Mouse (Mus musculus): ENCODE measurements at regions not wholly inside any gene's neighbourhood (a gene's known extent, or its start where the extent isn't known, plus 50 kb on each side); places are given as distances from the start of the nearest gene placed in this dataset.

DNA sequence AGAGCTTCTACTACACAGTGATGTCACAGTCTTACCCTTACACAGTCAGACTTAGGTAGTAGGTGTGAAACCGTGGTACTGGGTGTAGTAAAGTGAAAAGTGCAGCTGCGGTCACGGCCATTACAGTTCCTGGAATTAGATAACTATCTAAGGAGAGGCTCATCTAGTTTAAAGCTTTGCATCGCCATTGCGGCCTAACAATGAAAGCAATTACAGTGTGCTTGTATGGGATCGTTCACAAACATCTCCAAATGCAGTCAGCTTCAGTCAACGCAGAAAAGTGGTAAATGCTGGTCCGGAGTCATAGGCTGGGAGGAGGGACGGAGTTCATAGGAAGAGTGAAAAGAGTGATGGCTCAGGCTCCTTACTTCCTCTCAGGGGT is 106.0 kb upstream of the Col1a2 start:
- DNase-seq (ENCODE audit: low spot score): no peak

DNA sequence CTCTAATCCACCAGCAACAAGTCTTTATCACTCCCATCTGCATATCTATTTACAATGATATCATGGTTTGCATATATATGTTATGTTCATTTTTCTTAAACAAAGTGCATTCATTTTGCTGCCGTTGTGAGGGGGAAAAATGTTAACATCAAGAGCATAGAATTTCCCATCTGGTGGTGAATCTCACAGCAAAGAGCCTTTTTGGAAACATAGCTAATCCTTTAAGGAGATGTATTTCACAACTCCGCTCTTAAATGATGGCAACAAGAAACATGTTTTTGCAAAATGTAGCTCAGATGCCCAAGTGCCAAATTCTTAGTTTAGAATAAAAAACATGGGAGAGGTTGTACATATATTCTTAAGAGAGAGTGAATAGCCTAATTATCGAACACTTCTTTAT is 99.3 kb upstream of the Col1a2 start:
- no peak for DNase-seq (ENCODE audit: low spot score)

DNA sequence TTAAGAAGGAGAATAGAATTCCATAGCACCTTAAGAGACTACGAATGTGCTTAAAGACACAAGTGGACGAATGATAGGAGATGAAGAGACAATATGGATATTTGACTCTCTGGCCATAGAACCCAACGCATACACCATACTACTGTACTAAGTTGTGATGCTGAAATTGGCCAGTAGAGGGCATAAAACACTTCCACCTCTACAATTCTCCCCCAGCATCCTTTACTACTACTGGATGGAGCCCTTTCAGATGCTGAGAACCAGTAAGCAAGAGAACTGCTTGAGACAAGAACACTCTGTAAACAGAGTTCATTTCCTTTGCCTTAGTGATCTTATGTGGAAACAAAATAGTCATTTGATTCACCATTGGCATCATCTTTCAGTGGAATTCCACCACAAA is 96.9 kb upstream of the Col1a2 start:
- DNase-seq (ENCODE audit: low spot score): no peak

DNA sequence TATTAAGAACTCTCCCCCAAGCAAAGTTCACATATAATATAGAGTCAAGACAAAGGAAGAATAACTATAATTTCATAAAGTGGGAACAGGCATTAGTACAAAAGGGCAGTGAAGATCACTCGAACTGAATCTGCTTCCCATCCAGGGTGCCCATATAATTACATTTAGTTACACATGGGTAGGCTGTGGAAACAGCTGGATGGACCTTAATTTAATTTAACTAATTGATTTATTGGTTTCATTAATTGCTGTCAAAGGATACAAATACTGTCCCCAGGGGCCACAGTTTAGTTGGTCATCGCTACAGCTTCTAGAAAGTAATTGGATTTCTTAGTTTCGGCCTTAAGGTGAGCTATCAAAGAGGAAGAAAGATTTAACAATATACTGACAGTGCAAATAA is 91.4 kb upstream of the Col1a2 start:
- DNase-seq (ENCODE audit: low spot score): no peak

DNA sequence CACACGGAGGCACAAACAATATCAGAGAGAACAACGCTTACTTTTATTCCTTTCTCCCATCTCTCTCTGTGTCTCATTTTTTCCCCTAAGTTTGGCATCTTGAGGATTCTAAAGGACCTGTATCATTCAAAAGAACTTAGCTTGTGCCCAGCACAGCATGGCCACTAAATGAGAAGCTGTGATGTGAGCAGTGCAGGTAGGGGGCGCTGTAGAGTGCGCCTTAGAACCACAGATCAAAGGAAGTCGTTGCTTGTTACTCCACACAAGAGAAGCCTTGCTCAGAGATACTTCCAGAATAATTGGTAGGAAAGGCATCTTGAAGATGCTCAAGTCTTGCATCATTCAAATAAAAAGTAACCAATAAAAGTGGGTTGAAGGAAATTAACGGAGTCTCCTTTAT is 90.4 kb upstream of the Col1a2 start:
- DNase-seq (ENCODE audit: low spot score): peak; percentile 29

DNA sequence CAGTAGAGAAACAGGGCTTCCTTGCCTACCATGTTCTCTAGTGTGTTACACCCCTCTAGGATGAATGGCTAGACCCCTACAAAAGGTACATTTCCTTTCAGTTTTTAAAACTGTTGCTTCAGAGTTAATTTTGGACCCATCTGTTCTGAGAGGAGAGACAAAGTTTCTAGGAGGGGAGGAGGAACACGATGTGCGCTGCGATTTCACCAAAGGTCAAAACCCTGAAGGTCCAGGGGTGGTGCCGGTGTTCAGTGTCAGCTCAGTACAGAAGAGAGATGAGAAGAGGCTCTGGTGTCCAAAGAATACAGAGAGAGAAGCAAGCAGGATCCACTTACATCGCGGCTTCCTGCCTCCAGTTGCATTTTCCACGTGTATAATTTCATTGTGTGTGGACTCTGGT is 89.4 kb upstream of the Col1a2 start:
- DNase-seq (ENCODE audit: low spot score): no peak

DNA sequence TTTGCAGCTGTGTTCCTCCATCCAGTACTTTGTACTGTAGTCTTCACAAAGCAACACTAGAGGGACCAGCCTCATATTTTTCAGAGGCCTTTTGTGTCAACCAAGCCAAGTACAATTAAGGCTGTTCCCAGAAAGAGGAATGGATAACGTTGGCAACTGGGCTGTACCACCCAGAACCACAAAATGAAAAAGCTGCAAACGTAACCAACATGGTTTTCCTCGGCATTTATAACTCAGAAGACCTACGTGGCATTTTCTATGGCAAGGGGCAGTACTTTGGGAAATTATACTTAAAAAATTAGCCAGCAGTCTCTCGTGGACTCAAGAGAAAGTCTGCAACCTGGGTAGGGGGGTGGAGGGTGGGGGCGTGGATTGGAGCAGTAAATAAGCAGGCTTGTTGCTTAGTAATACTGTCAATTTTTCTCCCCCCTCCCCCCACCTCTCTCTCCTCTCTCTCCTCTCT is 87.3 kb upstream of the Col1a2 start:
- no peak for DNase-seq (ENCODE audit: low spot score)

DNA sequence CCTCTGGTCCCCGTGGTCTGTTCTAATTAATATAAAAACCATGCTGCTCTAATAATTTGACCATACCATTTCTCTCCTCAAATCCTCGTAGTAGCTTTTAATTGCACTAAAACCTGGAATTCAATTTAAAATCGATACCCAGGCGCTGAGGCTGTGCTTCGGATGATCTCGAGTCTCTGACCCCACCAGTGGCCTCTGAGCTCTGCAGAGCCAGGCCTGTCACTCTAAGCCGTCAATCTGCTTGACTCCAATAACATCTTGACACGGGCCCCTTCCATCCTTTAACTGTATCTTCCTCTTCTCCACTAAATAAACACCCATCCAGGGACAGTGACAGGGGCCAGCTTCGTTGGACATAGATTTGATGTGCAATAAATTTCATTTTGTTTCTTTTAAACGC is 86.2 kb upstream of the Col1a2 start:
- no peak for DNase-seq (ENCODE audit: low spot score)

DNA sequence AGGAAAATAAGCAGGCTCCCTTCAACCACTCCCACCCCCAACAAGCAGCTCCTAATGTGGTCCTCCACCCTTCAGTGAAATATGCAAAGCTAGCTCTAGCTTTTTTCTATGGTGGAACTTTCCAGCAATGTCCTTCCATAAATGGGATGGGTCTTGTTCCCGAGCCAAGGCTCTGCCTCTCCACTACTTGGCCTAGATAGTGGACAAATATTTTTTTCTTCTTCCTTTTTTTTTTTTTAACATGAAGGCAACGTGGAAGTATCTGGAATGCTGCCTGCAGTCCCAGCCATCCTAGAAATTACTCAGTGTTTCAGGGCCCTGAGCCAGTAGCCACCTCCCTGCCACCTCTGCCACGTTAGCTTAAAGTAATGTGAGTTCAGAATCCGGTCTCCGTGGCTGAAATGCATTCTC is 85.7 kb upstream of the Col1a2 start:
- peak; percentile 50 for DNase-seq (ENCODE audit: low spot score)

DNA sequence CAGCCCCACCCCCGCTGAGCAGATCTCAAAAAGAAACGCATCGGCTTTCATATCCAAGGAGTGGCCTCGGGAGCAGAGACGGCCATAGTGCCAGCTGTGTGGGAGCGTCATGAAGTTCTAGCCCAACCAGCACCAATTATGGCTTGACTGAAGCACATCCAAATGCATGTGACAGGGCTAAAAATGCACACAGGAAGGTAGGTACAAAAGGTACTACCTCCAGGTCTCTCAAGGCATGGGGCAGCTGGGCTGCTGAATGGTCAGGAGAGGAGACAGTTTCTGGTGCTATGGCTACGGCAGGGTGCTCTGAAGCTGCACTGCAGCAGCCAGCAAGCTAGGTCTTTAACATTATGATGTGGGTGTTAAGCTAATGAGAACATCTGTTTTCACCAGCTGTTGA is 83.1 kb upstream of the Col1a2 start:
- DNase-seq (ENCODE audit: low spot score): no peak

DNA sequence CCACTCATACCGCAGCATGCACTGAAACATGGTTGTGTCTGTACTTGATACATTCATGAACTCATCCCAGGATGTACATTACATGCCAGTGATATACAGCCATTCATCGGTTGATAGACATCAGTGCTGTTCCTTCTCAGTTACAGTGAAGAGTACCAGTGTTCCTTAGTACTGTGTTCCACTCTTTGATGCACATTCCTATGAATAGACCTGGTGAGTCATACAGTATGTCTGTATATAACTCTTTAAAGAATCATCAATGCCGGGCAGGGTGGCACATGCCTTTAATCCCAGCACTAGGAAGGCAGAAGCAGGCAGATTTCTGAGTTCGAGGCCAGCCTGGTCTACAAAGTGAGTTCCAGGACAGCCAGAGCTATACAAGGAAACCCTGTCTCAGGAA is 77.5 kb upstream of the Col1a2 start:
- no peak for DNase-seq (ENCODE audit: low spot score)

DNA sequence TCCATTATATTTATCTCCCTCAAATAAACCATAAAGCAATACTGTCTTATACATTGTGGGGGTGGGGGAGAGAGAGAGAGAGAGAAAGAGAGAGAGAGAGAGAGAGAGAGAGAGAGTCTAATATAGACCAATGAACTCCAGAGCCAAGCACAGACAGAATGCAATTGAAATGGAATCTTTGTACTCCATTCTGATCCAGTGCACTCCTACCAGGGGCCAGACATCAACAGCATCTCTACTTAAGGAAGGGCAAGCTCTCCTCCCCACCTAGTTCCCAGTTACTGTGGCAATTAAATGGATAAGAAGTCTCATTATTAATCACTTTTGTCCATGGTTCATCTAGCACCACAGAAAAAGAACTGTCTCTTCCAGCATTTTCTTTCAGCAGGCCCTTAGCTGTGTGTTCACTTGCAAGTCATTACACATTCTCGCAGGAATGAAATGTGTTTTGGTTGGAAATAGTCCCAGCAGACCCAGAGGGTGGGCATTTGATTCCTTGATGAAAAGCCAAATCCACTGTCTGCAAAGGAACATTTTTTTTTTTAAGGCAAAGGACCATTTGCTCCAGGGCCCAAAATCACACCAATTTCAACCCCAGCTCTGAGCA is 73.8 kb upstream of the Col1a2 start:
- DNase-seq (ENCODE audit: low spot score): no peak

DNA sequence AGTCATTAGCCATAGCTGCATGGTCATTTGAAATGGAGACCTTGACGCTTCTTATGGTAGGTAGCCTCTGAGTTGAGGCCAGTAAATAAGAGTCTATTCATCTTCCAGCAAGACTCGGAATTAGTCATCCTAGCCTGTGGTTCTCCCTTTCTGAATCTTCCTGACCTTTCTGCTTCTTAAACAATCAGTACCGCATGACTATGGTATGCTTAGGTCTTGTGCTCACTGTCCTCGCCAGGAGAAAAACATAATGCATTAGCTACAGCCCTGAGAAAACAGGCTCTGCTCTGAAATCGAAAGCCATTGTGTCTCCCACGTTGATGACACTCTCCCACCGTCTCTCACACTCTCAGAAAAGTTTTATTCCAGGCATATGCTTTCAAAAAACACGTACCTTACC is 72.4 kb upstream of the Col1a2 start:
- no peak for DNase-seq (ENCODE audit: low spot score)

DNA sequence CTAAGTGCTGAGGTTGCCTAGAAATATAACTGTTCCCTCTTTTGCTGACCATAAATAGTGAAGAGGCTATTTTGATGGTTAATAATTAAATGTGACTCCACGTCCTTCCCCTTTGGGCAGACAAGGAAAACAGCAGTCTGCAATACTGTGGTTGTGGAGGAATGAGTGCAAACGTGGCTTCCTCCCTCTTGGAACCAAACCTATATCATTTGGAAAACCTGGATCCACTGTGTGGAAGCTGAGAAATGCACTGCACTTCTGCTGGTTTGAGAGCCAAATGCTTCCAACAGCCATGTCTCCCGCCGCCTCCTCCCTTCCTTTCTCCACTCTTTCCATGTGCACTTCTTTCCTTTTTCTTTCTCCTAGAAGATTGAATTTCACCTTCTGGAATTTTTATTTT is 68.2 kb upstream of the Col1a2 start:
- no peak for DNase-seq (ENCODE audit: low spot score)

DNA sequence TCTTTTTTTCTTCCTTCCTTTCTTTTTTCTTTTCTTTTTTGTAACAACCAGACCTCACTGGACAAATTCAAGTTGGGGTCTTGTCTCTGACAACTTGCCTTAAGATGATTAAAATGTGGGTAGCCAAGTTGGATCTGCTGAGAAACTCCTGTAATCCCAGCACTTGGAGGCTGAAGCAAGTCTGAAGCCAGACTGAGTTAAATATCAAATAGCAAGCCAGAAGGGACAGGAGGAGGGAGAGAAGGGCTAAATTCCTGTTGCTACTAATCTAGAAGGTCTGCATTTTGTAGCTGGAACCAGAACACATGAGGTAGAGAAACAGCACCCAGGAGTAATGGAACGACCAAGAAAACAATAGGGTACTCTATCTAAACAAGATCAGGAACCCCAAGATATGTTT is 67.7 kb upstream of the Col1a2 start:
- DNase-seq (ENCODE audit: low spot score): no peak

DNA sequence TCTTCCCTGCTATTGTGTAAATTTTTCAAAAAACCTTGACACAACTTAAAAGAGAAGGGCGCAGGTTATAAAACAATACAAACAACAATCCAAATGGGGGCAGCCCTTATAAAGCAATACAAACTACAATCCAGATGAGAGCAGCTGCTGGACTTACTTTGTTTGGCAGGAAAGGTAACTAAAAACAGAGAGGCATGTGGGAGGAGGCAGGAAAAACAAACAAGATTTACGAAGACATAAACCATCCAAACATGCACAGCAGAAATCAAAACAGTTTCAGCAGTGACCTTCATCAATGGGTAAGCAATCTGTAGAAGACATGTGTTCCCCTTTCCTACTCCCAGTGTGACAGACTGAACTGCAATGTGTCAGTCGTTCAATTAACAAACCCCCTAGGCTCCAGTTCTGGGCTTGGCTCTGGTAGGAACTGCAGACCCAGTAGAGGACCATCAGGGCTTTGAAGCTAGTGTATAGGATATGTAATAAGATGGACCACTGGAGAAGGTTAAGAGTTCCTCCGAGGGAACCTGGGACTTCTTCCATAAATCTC is 62.9 kb upstream of the Col1a2 start:
- DNase-seq (ENCODE audit: low spot score): no peak

DNA sequence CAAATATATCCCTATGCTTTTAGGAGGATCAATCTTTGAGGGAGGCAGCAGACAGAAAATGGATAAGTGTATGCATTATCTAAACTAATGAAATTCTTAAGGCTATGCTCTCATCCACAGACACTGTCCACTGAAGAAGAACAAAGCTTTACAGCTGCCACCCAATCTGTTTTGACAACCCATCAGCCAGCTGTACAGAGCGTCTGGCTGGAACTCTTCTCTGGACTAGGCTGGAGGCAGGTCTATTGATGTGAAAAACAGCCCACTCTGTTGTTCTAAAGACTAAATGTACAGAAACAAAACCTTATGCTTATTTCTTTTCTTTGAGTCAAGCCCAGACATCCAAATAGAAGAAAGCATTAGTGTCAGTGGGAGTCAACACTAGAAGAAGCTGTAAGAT is 58.7 kb upstream of the Col1a2 start:
- DNase-seq (ENCODE audit: low spot score): no peak

DNA sequence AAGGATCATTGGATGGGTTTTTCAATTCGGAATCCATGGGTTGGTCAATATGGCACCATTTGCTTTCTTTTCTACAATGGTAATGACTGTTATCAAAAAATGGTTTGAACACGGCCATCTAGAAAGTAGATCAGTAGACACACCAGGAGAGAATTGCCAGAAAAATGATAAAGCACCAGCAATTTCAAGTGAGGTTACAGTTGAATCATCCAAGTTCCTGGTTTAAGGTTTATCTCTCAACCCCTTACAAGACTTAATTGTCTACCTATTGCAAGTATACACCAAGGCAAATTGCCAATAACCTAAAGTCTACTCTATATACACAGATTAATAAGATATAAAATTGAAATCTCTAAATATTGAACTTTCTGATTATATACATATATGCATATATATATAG is 53.4 kb upstream of the Col1a2 start:
- no peak for DNase-seq (ENCODE audit: low spot score)
